Mouse (Mus musculus) heart, adult 2 months (tissue): ENCODE measurements at regions not wholly inside any gene's neighbourhood (a gene's known extent, or its start where the extent isn't known, plus 50 kb on each side); places are given as distances from the start of the nearest gene placed in this dataset.

ENCODE experiments used
- CTCF ChIP-seq: fragments of 200-600 bp; IDR thresholded peaks from 2 replicates; pipeline ENCODE4 v1.8.1; 2022; ENCODE audit warnings: antibody characterized with exemption, mild to moderate bottlenecking, moderate library complexity
- POLR2A ChIP-seq: fragments of 200-500 bp; IDR thresholded peaks from 2 replicates; pipeline ENCODE4 v1.6.1; 2011; ENCODE audit warnings: mild to moderate bottlenecking, low read depth, low read length, control low read depth; ENCODE audit not compliant: insufficient read depth

DNA sequence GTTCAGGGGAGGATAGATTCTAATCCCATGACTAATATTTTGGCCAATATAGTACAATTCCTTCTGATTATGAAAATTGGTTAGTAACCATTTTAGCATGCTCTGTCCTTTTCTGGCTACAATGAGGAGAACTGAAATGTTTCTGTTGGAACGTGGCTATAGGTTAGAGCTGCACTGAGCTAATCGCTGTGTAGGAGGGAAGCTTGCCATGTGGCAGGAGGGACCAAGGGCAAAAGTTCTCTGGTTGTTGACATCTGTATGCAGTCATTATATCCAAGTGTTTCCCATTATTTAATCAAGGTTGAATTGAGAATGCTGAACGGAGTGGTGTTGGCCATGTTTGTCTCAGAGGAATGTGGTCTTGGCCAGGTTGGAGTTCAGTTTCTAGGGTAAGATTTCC is 253.5 kb downstream of the Fam173b start:
- TF ChIP-seq CTCF (no peak), POLR2A (no peak)
